Mouse (Mus musculus) midbrain, embryonic 11.5 days (tissue): ENCODE measurements around the gene Dohh. TPM values are rescaled to one million over a fixed set of nuclear protein-coding genes. Genes with fewer than 3 reads are reported as not detected.

Experiments
- ATAC-seq: fragments of 200-750 bp; cut with Nextera tagmentation; 2 replicates; pipeline ENCODE4 v1.8.0; 2017; ENCODE audit warnings: moderate TSS enrichment, moderate library complexity; ENCODE audit not compliant: low FRiP score
- DNase-seq: peaks from one replicate; pipeline ENCODE4 v3.0.0; 2015; ENCODE audit warnings: low spot score; ENCODE audit errors: missing footprints
- H3K27ac ChIP-seq: fragments of 300-500 bp; sonication (generic); 2 replicates; pipeline ENCODE4 v1.5.1; 2014; ENCODE audit warnings: low read depth, low read length
- H3K27me3 ChIP-seq: fragments of 300-500 bp; sonication (generic); 2 replicates; pipeline ENCODE4 v1.6.1; 2014; ENCODE audit warnings: mild to moderate bottlenecking, low read length, moderate library complexity, mixed read lengths; ENCODE audit not compliant: control insufficient read depth, insufficient read depth
- H3K36me3 ChIP-seq: fragments of 300-500 bp; sonication (generic); 2 replicates; pipeline ENCODE4 v1.6.1; 2014; ENCODE audit warnings: mild to moderate bottlenecking, low read length, moderate library complexity, mixed read lengths; ENCODE audit not compliant: control insufficient read depth, insufficient read depth
- H3K4me1 ChIP-seq: fragments of 300-500 bp; sonication (generic); 2 replicates; pipeline ENCODE4 v1.6.1; 2014; ENCODE audit warnings: low read length; ENCODE audit not compliant: control insufficient read depth, insufficient read depth
- H3K4me2 ChIP-seq: fragments of 300-500 bp; sonication (generic); 2 replicates; pipeline ENCODE4 v1.6.1; 2014; ENCODE audit warnings: mild to moderate bottlenecking, moderate library complexity
- H3K4me3 ChIP-seq: fragments of 300-500 bp; sonication (generic); 2 replicates; pipeline ENCODE4 v1.5.1; 2014; ENCODE audit warnings: low read depth, low read length
- H3K9ac ChIP-seq: fragments of 300-500 bp; sonication (generic); 2 replicates; pipeline ENCODE4 v1.6.1; 2014; ENCODE audit warnings: low read length
- H3K9me3 ChIP-seq: fragments of 300-500 bp; sonication (generic); 2 replicates; pipeline ENCODE4 v1.6.1; 2016; ENCODE audit warnings: low read length; ENCODE audit not compliant: control insufficient read depth
- WGBS: fragments of 180-500 bp; shearing (Covaris S2); extraction: QIAGEN DNeasy Blood & Tissue Kit; methylation state at CpG from one replicate; pipeline ENCODE4 v1.1.7; 2014; 5-methylcytosine and 5-hydroxymethylcytosine counted together
- polyA plus RNA-seq: library from polyadenylated mRNA; unstranded; fragments of >200 nt; fragmentation: Nextera tagmentation; extraction: Ambion mirVana; gene quantifications from 2 replicates; pipeline ENCODE4 v1.2.1, GENCODE M21; 2014

Dohh gene
- polyA plus RNA-seq, 1 experiment from 2014 or later = 53.7 TPM

GRCm38 (mm10) chr10:81399296-81399695 lies 15.1 kb downstream of the Dohh start:
- Histone ChIP-seq H3K4me3 (no peak overlapping the region), H3K9ac (no peak overlapping the region), H3K4me2 (no peak overlapping the region), H3K4me1 (peaks cover 42% of the 10 kb centered on the region), H3K27me3 (peaks cover 10% of the 10 kb centered on the region), H3K36me3 (0 out of 2 replicates have a peak, but pooled peaks cover 2% of the 10 kb centered on the region), H3K27ac (no peak overlapping the region), H3K9me3 (no peaks in the 10 kb centered on the region)
- no peak for DNase-seq
- 72% methylated on average over 5 of the region's 5 CpGs for WGBS
- no peak for ATAC-seq

DNA sequence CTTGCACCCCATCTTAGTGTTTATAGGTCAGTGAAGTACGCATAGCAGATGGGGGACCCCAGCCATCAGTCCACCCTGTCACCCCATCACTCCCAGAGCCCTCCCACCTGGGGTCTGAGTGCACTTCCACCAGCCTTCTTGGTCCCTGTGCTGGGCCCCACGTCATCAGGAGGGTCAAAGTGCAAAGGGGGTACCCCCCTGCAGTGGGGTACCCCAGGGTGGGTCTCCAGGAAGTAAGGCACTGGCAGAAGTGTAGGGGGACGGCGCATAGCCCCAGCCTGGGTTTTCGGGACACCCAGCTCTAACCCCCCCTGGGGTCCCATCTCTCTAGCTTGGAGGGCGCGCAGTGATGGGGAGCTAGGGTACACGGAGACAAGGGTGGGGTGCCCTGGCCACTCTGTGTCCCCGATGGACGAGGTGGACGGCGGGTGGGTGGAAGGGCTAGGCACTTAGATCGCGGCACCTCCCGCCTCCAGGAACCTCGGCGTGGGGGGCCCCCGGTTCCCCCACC lies 15.6 kb downstream of the Dohh start:
- 74% methylated on average over 18 of the region's 18 CpGs for WGBS
- H3K27me3 ChIP-seq = peaks cover 15% of the 10 kb centered on the region
- peaks cover 45% of the 10 kb centered on the region for H3K4me1 ChIP-seq
- DNase-seq (no peak), ATAC-seq (no peak)
- H3K36me3 ChIP-seq = 0 out of 2 replicates have a peak, but pooled peaks cover 2% of the 10 kb centered on the region
- H3K4me3 ChIP-seq = no peak overlapping the region
- no peak overlapping the region for H3K27ac ChIP-seq
- no peak overlapping the region for H3K4me2 ChIP-seq
- no peaks in the 10 kb centered on the region for H3K9me3 ChIP-seq
- H3K9ac ChIP-seq = no peak overlapping the region

GRCm38 (mm10) chr10:81400371-81401204 lies 16.4 kb downstream of the Dohh start:
- peaks cover 45% of the 10 kb centered on the region for H3K4me1 ChIP-seq
- H3K9ac ChIP-seq = no peak overlapping the region
- H3K27ac ChIP-seq = peak overlapping the region; percentile 40
- 0 out of 2 replicates have a peak, but pooled peaks cover 2% of the 10 kb centered on the region for H3K36me3 ChIP-seq
- peaks cover 18% of the 10 kb centered on the region for H3K27me3 ChIP-seq
- no peak overlapping the region for H3K4me3 ChIP-seq
- no peaks in the 10 kb centered on the region for H3K9me3 ChIP-seq
- WGBS = 48% methylated on average over 22 of the region's 22 CpGs
- no peak for ATAC-seq
- H3K4me2 ChIP-seq = no peak overlapping the region
- no peak for DNase-seq

- DNase-seq (no peak), ATAC-seq (no peak; the same call in 1 of the 2 replicates)
- H3K4me1 ChIP-seq = peaks cover 45% of the 10 kb centered on the region
- no peak overlapping the region for H3K9ac ChIP-seq
- peak overlapping the region; percentile 85; the same call in 1 of the 2 replicates for H3K27ac ChIP-seq
- 30% methylated on average over 10 of the region's 10 CpGs for WGBS
- no peak overlapping the region for H3K4me2 ChIP-seq
- peaks cover 24% of the 10 kb centered on the region for H3K27me3 ChIP-seq
- H3K36me3 ChIP-seq = 0 out of 2 replicates have a peak, but pooled peaks cover 2% of the 10 kb centered on the region
- H3K4me3 ChIP-seq = no peak overlapping the region
- H3K9me3 ChIP-seq = no peaks in the 10 kb centered on the region
Measured at GRCm38 (mm10) chr10:81401205-81401520, 16.9 kb downstream of the Dohh start.

GRCm38 (mm10) chr10:81401521-81402226 lies 17.4 kb downstream of the Dohh start:
- Histone ChIP-seq H3K27ac (peak overlapping the region; percentile 85), H3K4me1 (peaks cover 45% of the 10 kb centered on the region)
- WGBS = 7% methylated on average over 18 of the region's 18 CpGs

DNA sequence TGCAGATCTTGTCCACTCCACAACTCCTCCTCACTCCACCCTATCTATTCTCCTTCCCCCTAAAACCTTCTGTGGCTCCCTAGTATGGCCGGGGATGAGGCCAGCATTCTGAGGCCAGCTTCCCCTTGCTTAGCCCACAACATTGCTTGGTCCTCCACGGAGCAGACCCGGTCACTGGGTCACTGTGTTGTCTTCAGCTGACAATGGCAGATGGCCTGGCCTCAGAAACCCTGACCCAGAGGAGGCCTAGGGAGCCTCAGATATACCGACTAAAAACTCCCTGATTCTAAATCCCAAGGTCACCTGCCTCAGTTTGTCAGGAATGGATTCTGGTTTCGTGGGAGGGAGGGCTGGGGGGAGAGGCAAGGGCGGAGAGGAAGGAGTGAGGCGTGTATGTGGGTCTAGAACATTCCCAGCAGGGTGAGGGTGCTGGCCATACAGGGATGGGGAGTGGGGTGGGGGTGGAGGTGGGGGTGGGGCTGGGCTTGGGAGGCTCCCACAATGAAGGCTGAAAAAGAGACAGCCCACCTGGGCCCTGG lies 18.1 kb downstream of the Dohh start:
- Histone ChIP-seq H3K36me3 (0 out of 2 replicates have a peak, but pooled peaks cover 2% of the 10 kb centered on the region), H3K4me2 (peak overlapping the region; percentile 34), H3K4me1 (peaks cover 48% of the 10 kb centered on the region), H3K4me3 (peak overlapping the region; percentile 13; the same call in 1 of the 2 replicates), H3K27me3 (peaks cover 35% of the 10 kb centered on the region), H3K27ac (peak overlapping the region; percentile 85), H3K9ac (peak overlapping the region; percentile 53; the same call in 1 of the 2 replicates), H3K9me3 (no peaks in the 10 kb centered on the region)
- DNase-seq (no peak), ATAC-seq (peak; percentile 28; the same call in 1 of the 2 replicates)
- 16% methylated on average over 7 of the region's 7 CpGs for WGBS

More at GRCm38 (mm10) chr10:81401521-81402226, 17.4 kb downstream of the Dohh start:
- DNase-seq = peak; percentile 96
- peak; percentile 87 for ATAC-seq
- Histone ChIP-seq H3K36me3 (0 out of 2 replicates have a peak, but pooled peaks cover 2% of the 10 kb centered on the region), H3K9ac (peak overlapping the region; percentile 53; the same call in 1 of the 2 replicates), H3K27me3 (peaks cover 29% of the 10 kb centered on the region), H3K9me3 (no peaks in the 10 kb centered on the region), H3K4me3 (peak overlapping the region; percentile 13; the same call in 1 of the 2 replicates), H3K4me2 (peak overlapping the region; percentile 34)

GRCm38 (mm10) chr10:81403511-81403910 lies 19.3 kb downstream of the Dohh start:
- ATAC-seq = peak; percentile 1; the same call in 1 of the 2 replicates
- peak overlapping the region; percentile 85 for H3K27ac ChIP-seq
- peaks cover 45% of the 10 kb centered on the region for H3K27me3 ChIP-seq
- no peaks in the 10 kb centered on the region for H3K9me3 ChIP-seq
- H3K9ac ChIP-seq = peak overlapping the region; percentile 51; the same call in 1 of the 2 replicates
- 51% methylated on average over 10 of the region's 10 CpGs for WGBS
- H3K36me3 ChIP-seq = 0 out of 2 replicates have a peak, but pooled peaks cover 2% of the 10 kb centered on the region
- no peak overlapping the region for H3K4me2 ChIP-seq
- peaks cover 52% of the 10 kb centered on the region for H3K4me1 ChIP-seq
- no peak overlapping the region for H3K4me3 ChIP-seq
- no peak for DNase-seq

GRCm38 (mm10) chr10:81404082-81404481 lies 19.9 kb downstream of the Dohh start:
- WGBS = 12% methylated on average over 9 of the region's 9 CpGs
- H3K4me2 ChIP-seq = no peak overlapping the region
- H3K36me3 ChIP-seq = 0 out of 2 replicates have a peak, but pooled peaks cover 2% of the 10 kb centered on the region
- H3K4me1 ChIP-seq = peaks cover 56% of the 10 kb centered on the region
- H3K4me3 ChIP-seq = no peak overlapping the region
- DNase-seq = no peak
- no peak overlapping the region for H3K9ac ChIP-seq
- ATAC-seq = no peak
- H3K9me3 ChIP-seq = no peaks in the 10 kb centered on the region
- no peak overlapping the region for H3K27ac ChIP-seq
- peaks cover 45% of the 10 kb centered on the region for H3K27me3 ChIP-seq
